Mouse (Mus musculus): Measurements from ENCODE around the gene Enkd1.

DNA sequence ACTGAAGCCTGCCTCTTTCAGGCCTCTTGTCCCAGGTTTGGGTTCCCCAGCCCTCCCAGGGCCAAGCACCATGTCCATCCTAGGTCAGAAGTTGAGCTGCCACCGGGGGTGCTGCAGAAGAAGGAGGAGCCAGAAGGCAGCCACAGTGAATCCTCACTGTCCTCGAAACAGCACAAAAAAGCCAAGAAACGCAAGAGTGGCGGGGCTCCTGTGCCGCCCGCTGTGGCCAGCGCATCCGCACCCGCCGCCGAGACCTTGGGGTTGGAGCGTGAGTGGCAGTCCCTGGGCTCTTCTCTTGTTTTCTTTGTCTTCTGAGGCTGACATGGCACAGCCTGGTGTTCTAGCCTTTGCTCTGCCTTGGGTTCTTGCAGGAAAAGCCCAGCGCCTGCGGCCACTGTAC is 1.3 kb upstream of the Enkd1 start:
- TF ChIP-seq CTCF (IDR thresholded peaks at IDR 0.05; ENCODE audit: low read depth, low read length) (no peak), POLR2AphosphoS5 (IDR thresholded peaks at IDR 0.05; ENCODE audit: insufficient replicate concordance, low read depth, low read length) (no peak), GATA1 (IDR thresholded peaks at IDR 0.05; ENCODE audit: borderline replicate concordance, low read length) (no peak), TAL1 (conservative IDR thresholded peaks at IDR 0.05; ENCODE audit: low read depth, low read length) (no peak)
